Mouse (Mus musculus) midbrain, embryonic 12.5 days (tissue): ENCODE data around the gene Naa60. TPM values are rescaled to one million over a fixed set of nuclear protein-coding genes. Genes with fewer than 3 reads are reported as not detected.
A peak's percentile ranks its signal among the peaks of the same experiment; 100 is the strongest.
"Not testable (repeated sequence)": the region's sequence is repeated elsewhere in the genome, so short reads cannot be mapped to it uniquely, and the experiment has no call there.

Source experiments
- ATAC-seq: fragments of 200-750 bp; cut with Nextera tagmentation; 2 replicates; pipeline ENCODE4 v1.8.0; 2017; ENCODE audit warnings: low read depth, moderate TSS enrichment, moderate library complexity; ENCODE audit not compliant: low FRiP score
- H3K27ac ChIP-seq: fragments of 300-500 bp; sonication (generic); replicated peaks from 2 replicates; pipeline ENCODE4 v1.5.1; 2016; ENCODE audit warnings: mild to moderate bottlenecking
- H3K27me3 ChIP-seq: fragments of 300-500 bp; sonication (generic); 2 replicates; pipeline ENCODE4 v1.6.1; 2016; ENCODE audit warnings: mild to moderate bottlenecking
- H3K36me3 ChIP-seq: fragments of 300-500 bp; sonication (generic); 2 replicates; pipeline ENCODE4 v1.6.1; 2016
- H3K4me1 ChIP-seq: fragments of 300-500 bp; sonication (generic); 2 replicates; pipeline ENCODE4 v1.6.1; 2016
- H3K4me2 ChIP-seq: fragments of 300-500 bp; sonication (generic); replicated peaks from 2 replicates; pipeline ENCODE4 v1.6.1; 2016; ENCODE audit warnings: mild to moderate bottlenecking, moderate library complexity
- H3K4me3 ChIP-seq: fragments of 300-500 bp; sonication (generic); 2 replicates; pipeline ENCODE4 v1.5.1; 2016; ENCODE audit warnings: mild to moderate bottlenecking
- H3K9ac ChIP-seq: fragments of 300-500 bp; sonication (generic); replicated peaks from 2 replicates; pipeline ENCODE4 v1.6.1; 2016; ENCODE audit warnings: mild to moderate bottlenecking, moderate library complexity
- H3K9me3 ChIP-seq: fragments of 300-500 bp; sonication (generic); 2 replicates; pipeline ENCODE4 v1.6.1; 2016; ENCODE audit warnings: mild to moderate bottlenecking
- WGBS: fragments of 180-500 bp; shearing (Covaris S2); methylation state at CpG from one replicate; pipeline ENCODE4 v1.1.7; 2016; 5-methylcytosine and 5-hydroxymethylcytosine counted together
- polyA plus RNA-seq: library from polyadenylated mRNA; unstranded; fragments of >200 nt; fragmentation: Nextera tagmentation; extraction: Ambion mirVana; gene quantifications from 2 replicates; pipeline ENCODE4 v1.2.1, GENCODE M21; 2016

The Naa60 gene
- polyA plus RNA-seq, 1 experiment from 2014 or later = 70.2 TPM

DNA sequence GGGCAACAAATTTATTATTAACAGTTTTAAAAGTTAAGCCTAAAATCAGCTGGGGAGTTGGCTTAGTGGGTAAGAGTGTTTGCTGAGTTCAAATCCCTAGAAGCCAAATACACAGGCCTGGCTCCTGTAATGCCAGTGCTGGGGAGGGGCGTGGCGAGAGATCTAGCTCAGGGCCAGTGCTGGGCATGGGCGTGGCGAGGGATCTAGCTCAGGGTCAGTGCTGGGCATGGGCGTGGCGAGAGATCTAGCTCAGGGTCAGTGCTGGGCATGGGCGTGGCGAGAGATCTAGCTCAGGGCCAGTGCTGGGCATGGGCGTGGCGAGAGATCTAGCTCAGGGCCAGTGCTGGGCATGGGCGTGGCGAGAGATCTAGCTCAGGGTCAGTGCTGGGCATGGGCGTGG lies 20.9 kb upstream of the Naa60 start:
- not testable (repeated sequence) for H3K9me3 ChIP-seq, H3K4me2 ChIP-seq, H3K36me3 ChIP-seq, H3K4me1 ChIP-seq, H3K9ac ChIP-seq, H3K27ac ChIP-seq, ATAC-seq, H3K27me3 ChIP-seq, H3K4me3 ChIP-seq
- 89% methylated on average over 13 of the region's 13 CpGs for WGBS

DNA sequence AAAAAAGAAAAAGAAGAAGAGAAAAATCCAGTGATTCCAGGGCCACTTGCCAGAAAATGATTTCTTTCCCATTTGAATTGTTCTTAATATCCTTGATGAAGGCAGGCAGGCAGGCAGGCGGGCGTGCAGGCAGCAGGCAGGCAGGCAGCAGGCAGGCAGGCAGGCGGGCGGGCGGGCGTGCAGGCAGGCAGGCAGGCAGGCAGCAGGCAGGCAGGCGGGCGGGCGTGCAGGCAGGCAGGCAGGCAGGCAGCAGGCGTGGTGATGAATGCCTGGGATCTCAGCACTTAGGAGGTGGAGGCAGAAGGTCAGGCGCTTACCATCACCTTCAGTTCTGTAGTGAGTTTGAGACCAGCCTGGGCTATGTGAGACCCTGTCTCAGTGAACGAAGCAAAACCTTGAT lies 19.6 kb upstream of the Naa60 start:
- Histone ChIP-seq H3K36me3 (no peaks in the 10 kb centered on the region), H3K9ac (no peak overlapping the region), H3K27ac (no peak overlapping the region), H3K27me3 (no peaks in the 10 kb centered on the region), H3K9me3 (no peaks in the 10 kb centered on the region), H3K4me2 (no peak overlapping the region), H3K4me3 (no peak overlapping the region), H3K4me1 (peaks cover 4% of the 10 kb centered on the region; the same call in 1 of the 2 replicates)
- no peak for ATAC-seq
- WGBS = 28% methylated on average over 12 of the region's 12 CpGs

DNA sequence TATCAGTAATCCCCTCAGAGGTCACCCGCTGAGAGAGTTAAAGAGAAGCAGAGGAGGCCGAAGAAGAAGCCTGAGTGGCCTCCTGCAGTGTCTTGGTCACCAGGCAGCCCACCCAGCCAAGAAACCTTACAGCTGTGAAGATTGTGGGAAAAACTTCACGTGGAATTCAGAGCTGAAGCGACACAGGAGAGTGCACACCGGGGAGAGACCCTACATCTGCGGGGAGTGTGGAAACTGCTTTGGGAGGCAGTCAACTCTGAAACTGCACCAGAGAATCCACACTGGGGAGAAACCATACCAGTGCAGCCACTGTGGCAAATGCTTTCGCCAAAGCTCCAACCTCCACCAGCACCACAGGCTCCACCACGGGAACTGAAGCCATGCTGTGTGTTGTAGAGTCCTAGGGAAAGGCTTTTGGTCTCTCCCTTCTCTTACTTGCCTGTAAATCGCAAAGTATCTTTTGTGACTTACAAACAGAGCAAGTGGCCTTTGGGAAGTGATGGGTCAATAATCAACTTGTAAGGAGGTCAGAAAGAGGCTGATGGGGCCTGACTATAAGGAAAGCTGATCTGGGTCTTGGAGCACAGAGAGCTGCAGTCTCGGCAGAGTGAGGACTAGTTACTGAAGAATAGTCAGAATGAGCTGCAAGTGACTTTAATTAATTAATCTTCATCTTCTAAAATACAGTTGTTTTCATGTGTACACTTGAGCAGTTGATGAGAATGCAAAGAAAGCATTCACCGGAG lies 17.6 kb upstream of the Naa60 start:
- Histone ChIP-seq H3K9ac (no peak overlapping the region), H3K4me1 (no peaks in the 10 kb centered on the region), H3K4me2 (no peak overlapping the region), H3K4me3 (no peak overlapping the region), H3K27me3 (no peaks in the 10 kb centered on the region), H3K27ac (no peak overlapping the region), H3K9me3 (no peaks in the 10 kb centered on the region), H3K36me3 (no peaks in the 10 kb centered on the region)
- no peak for ATAC-seq
- WGBS = 48% methylated on average over 11 of the region's 11 CpGs

DNA sequence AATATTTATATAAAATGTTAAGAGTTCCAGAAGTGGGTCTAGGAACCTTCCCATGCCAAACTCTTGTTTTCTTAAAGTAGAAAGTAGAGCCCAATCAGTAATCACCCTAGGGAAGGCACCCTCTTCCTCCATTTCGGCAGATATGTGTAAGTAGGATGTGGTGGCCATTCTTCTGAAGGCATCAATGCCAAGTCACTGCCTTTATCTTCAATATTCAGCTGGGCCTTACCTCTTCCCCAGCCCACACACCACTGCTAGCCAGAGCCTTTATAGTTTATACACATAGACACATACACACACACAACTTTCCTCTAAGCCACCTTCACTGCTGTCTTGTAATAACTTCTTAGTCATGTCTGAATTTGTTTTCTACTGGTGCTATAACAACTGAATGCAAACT lies 16.4 kb upstream of the Naa60 start:
- Histone ChIP-seq H3K36me3 (peaks cover 4% of the 10 kb centered on the region), H3K9me3 (no peaks in the 10 kb centered on the region), H3K4me3 (no peak overlapping the region), H3K4me2 (no peak overlapping the region), H3K9ac (no peak overlapping the region), H3K27ac (no peak overlapping the region), H3K27me3 (no peaks in the 10 kb centered on the region), H3K4me1 (no peaks in the 10 kb centered on the region)
- WGBS = 82% methylated on average over 1 of the region's 1 CpGs
- no peak for ATAC-seq

DNA sequence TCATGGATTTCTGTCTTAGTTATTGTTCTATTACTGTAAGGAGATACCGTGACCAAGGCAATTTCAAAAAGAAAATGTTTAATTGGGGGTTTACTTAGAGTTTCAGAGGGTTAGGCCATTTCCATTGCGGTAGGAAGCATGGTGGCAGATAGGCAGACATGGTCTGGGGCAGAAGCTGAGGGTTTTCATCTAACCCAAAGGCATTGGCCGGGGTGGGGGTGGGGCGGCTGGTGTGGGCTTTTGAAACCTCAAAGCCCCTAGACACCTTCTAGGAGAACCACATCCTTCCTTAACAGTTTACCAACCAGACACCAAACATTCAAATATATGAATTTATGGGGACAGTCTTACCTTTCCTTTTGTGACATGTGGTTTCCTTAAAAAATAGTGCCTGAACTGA lies 12.9 kb upstream of the Naa60 start:
- 93% methylated on average over 4 of the region's 4 CpGs for WGBS
- Histone ChIP-seq H3K9ac (no peak overlapping the region), H3K4me1 (no peaks in the 10 kb centered on the region), H3K27ac (no peak overlapping the region), H3K4me3 (no peak overlapping the region), H3K36me3 (peaks cover 26% of the 10 kb centered on the region), H3K27me3 (no peaks in the 10 kb centered on the region), H3K9me3 (no peaks in the 10 kb centered on the region), H3K4me2 (no peak overlapping the region)
- ATAC-seq = no peak

DNA sequence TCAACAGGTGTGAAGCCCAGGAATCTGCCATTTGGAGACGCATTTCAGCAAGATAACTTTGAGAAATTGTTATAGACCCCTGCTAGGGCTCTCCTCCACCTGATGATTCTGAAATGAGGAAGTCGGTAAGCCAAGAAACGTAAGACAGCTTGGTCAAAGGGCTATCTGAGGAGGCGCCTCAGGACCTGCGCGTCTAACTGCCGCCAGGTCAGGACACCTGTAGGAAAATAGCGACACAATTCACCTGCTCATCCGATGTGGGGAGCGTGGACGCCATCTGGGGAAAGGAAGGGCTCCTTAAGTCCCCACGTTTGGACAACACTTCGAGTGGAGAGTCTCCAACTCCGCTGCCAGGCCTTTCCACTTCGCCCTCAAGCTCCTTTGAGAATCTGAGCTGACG lies 360 bp upstream of the Naa60 start:
- Histone ChIP-seq H3K9me3 (no peaks in the 10 kb centered on the region), H3K36me3 (peaks cover 21% of the 10 kb centered on the region; the same call in 1 of the 2 replicates), H3K27ac (peak overlapping the region; percentile 35; the same call in 1 of the 2 replicates), H3K27me3 (no peaks in the 10 kb centered on the region), H3K4me1 (peaks cover 17% of the 10 kb centered on the region), H3K4me2 (peak overlapping the region; percentile 89), H3K9ac (peak overlapping the region; percentile 62), H3K4me3 (peak overlapping the region; percentile 64)
- WGBS = 2% methylated on average over 16 of the region's 16 CpGs
- ATAC-seq = no peak; the same call in 1 of the 2 replicates

DNA sequence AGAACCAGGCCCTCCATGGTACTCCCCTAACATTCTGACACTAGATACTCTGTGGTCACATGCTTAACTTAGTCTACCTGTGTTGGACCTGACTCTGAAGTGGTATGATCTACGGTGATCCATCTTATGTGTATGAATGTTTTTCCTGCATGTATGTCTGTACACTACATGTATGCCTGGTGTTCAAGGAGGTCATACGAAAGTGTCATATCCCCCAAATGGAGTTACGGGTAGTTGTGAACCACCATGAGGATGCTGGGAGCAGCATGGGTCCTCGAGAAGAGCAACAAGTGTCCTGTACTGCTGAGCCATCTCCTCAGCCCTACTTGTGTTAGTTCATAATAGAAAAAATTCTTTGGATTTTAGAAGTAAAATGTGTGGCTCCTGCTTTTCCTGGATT lies 4.2 kb downstream of the Naa60 start:
- 95% methylated on average over 4 of the region's 4 CpGs for WGBS
- ATAC-seq = no peak
- no peak overlapping the region for H3K4me3 ChIP-seq

DNA sequence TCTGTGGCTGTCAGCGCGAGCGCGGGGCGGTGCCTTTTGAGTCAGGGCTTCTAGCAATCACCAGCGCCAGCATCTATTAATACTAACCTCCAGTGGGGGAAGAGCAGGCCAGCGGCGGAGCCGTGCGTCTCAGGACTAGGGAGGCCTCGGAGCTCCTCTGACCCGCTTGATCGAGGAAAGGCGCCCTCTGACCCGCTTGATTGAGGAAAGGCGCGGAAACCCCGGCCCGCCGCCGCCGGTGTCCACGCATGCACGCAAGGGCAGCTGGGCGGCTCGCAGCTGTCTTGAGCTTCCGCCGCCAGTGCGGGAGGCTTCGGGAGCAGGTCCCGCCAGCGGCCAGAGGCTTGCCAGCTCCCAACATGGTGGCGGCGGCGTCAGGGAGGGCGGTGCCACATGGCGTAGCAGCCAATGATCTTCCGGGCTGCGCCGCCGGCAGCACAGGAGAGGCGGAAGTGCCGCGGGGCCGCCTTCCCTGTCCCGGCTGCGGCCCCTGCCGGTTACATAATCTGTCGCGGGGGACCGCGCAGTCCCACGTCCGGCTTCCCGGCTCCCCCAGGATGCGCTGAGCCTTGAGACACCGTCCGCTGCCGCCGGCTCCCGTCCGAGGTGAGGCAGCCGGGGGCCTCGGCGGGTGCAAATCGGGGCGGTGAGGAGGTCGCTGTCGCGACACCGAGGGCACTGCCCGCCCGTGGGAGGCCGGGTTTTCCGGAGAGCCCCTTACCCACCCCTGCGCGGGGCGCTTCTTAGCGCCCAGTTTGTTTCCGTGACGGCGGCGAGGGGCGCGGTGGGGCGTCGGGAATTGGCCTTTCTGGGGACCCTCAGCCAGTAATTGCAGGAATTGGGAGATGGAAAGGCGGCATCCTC lies 12.3 kb downstream of the Naa60 start, which contains the start of the genes Zfp597 and Gm20695:
TSS of gene Zfp597 (minus strand) at position 361 of the 864 bp plus-strand sequence.
TSS of gene Gm20695 (plus strand) at position 448 of the 864 bp plus-strand sequence.
- peaks cover 2% of the 10 kb centered on the region for H3K36me3 ChIP-seq
- H3K4me2 ChIP-seq = peak within 1 kb of the TSS; percentile 69
- H3K27me3 ChIP-seq = no peaks in the 10 kb centered on the region
- ATAC-seq = peak; percentile 99
- H3K27ac ChIP-seq = peak within 1 kb of the TSS; percentile 92
- peaks cover 11% of the 10 kb centered on the region for H3K4me1 ChIP-seq
- H3K4me3 ChIP-seq = peak within 1 kb of the TSS; percentile 86
- H3K9ac ChIP-seq = peak within 1 kb of the TSS; percentile 84
- H3K9me3 ChIP-seq = no peaks in the 10 kb centered on the region
- WGBS = under 1% methylated on average over 83 of the region's 88 CpGs

More for the DNA sequence above, 4.2 kb downstream of the Naa60 start:
- Histone ChIP-seq H3K4me2 (no peak overlapping the region), H3K36me3 (peaks cover 4% of the 10 kb centered on the region), H3K27ac (no peak overlapping the region), H3K27me3 (no peaks in the 10 kb centered on the region), H3K9ac (no peak overlapping the region), H3K9me3 (no peaks in the 10 kb centered on the region), H3K4me1 (peaks cover 14% of the 10 kb centered on the region)

DNA sequence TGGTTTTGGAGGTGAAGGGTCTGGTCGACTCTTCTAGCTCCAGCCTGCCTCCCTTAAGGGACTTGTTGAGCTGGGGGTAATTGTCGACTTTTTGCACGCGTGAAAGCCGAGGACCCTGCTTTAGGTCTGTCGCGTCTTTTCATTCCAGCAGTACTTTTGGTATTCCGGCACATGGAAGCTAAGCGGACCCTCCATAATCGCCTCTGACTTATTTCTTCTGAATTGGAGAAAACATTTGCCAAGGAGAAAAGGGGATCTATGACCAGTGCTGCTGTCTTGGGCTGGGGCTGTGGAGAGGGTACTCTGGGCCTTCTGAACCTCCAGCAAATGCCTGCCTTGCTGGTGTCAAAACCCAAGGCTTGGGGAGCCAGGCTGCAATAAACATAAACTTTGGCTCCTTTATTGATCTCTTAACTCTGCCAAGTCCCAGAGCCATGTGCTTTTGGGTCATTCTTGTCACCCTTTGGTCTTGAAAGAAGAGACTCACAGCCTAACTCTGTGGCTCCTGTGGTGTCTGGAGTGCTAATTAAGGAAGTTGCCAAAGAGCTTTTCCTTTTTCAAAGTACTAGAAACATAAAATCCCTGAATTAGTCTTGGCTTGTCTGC lies 13.0 kb downstream of the Naa60 start:
- no peaks in the 10 kb centered on the region for H3K36me3 ChIP-seq
- no peak for ATAC-seq
- H3K4me2 ChIP-seq = peak overlapping the region; percentile 69
- H3K9me3 ChIP-seq = no peaks in the 10 kb centered on the region
- H3K4me1 ChIP-seq = peaks cover 11% of the 10 kb centered on the region
- peak overlapping the region; percentile 86 for H3K4me3 ChIP-seq
- H3K27ac ChIP-seq = peak overlapping the region; percentile 92
- 6% methylated on average over 10 of the region's 10 CpGs for WGBS
- no peaks in the 10 kb centered on the region for H3K27me3 ChIP-seq
- peak overlapping the region; percentile 84 for H3K9ac ChIP-seq

DNA sequence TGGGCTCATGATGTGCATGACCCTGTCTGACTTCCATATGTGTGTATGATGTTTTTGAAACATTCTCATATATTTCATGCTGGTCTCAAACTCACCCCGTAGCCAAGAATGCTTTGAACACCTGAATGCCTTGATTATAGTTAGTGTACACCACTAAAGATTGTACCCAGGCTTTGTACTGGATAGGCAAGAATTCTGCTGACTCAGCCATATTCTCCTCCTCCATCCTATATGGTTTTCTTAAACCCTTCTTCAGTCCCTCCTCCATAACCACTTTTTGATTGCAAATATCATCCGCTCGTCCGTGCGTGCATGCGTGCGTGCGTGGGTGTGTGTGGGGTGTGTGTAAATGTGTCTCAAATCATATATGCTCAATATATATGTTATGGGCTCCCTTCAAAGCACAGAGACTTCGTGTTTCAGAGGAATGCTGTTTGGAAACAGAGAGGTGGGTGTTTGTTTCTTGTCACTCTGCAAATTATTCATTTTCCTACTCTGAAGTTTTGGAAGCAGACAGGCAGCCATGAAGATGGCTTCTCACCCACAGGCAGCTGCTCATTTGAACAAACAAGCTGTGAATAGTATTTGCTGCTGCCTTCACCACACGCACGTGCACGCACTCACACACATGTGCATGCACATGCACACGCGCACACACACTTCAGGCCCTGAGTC lies 19.6 kb downstream of the Naa60 start:
- Histone ChIP-seq H3K36me3 (peaks cover 13% of the 10 kb centered on the region; the same call in 1 of the 2 replicates), H3K27me3 (no peaks in the 10 kb centered on the region), H3K4me1 (no peaks in the 10 kb centered on the region), H3K9ac (no peak overlapping the region), H3K9me3 (no peaks in the 10 kb centered on the region), H3K27ac (no peak overlapping the region), H3K4me2 (no peak overlapping the region), H3K4me3 (no peak overlapping the region)
- no peak for ATAC-seq
- 95% methylated on average over 14 of the region's 14 CpGs for WGBS

DNA sequence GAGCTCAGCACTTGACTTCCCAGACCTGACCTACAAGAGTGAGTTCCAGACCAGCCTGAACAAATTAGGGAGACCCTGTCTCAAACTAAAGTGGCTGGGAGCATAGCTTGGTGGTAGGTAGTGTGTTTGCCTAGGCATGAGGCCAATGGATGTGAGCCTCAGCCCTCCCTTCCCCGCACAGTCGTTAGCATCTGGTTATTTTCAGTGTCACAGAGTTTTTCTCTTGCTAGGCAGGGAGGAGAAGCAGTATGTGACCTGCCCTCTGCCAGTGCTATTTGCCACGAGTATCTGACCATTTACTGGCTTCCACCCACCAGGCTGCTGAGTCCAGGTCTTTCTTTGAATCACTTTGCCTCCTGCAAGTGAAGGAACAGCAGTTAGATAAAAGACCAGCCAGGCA lies 21.6 kb downstream of the Naa60 start:
- 84% methylated on average over 3 of the region's 3 CpGs for WGBS
- Histone ChIP-seq H3K9me3 (no peaks in the 10 kb centered on the region), H3K36me3 (peaks cover 31% of the 10 kb centered on the region), H3K4me1 (no peaks in the 10 kb centered on the region), H3K9ac (no peak overlapping the region), H3K4me2 (no peak overlapping the region), H3K27me3 (no peaks in the 10 kb centered on the region), H3K27ac (no peak overlapping the region), H3K4me3 (no peak overlapping the region)
- no peak for ATAC-seq
